Mouse (Mus musculus) liver, embryonic 13.5 days (tissue): ENCODE measurements around the gene Myl3. TPM values are rescaled to one million over a fixed set of nuclear protein-coding genes. Genes with fewer than 3 reads are reported as not detected.

Source experiments
- ATAC-seq: fragments of 200-750 bp; cut with Nextera tagmentation; 2 replicates; pipeline ENCODE4 v1.8.0; 2017; ENCODE audit warnings: low read depth, mild to moderate bottlenecking, moderate number of reproducible peaks, moderate library complexity
- DNase-seq: peaks from one replicate; pipeline ENCODE4 v3.0.0; 2022
- H3K27ac ChIP-seq: fragments of 300-500 bp; sonication (generic); 2 replicates; pipeline ENCODE4 v1.5.1; 2015; ENCODE audit warnings: moderate library complexity, mild to moderate bottlenecking, inconsistent platforms
- H3K27me3 ChIP-seq: fragments of 300-500 bp; sonication (generic); 2 replicates; pipeline ENCODE4 v1.6.1; 2015; ENCODE audit warnings: mild to moderate bottlenecking, inconsistent platforms
- H3K36me3 ChIP-seq: fragments of 300-500 bp; sonication (generic); 2 replicates; pipeline ENCODE4 v1.6.1; 2015; ENCODE audit warnings: mild to moderate bottlenecking, inconsistent platforms
- H3K4me1 ChIP-seq: fragments of 300-500 bp; sonication (generic); replicated peaks from 2 replicates; pipeline ENCODE4 v1.6.1; 2015; ENCODE audit warnings: inconsistent platforms
- H3K4me2 ChIP-seq: fragments of 300-500 bp; sonication (generic); 2 replicates; pipeline ENCODE4 v1.6.1; 2015; ENCODE audit warnings: inconsistent platforms, mild to moderate bottlenecking, moderate library complexity
- H3K4me3 ChIP-seq: fragments of 300-500 bp; sonication (generic); replicated peaks from 2 replicates; pipeline ENCODE4 v1.5.1; 2015; ENCODE audit warnings: mild to moderate bottlenecking, inconsistent platforms
- H3K9ac ChIP-seq: fragments of 300-500 bp; sonication (generic); 2 replicates; pipeline ENCODE4 v1.6.1; 2015; ENCODE audit warnings: mild to moderate bottlenecking, inconsistent platforms
- H3K9me3 ChIP-seq: fragments of 300-500 bp; sonication (generic); replicated peaks from 2 replicates; pipeline ENCODE4 v1.6.1; 2016; ENCODE audit warnings: inconsistent platforms
- WGBS: fragments of 180-500 bp; shearing (Covaris S2); methylation state at CpG from one replicate; pipeline ENCODE4 v1.1.7; 2015; ENCODE audit not compliant: insufficient replicate concordance; 5-methylcytosine and 5-hydroxymethylcytosine counted together
- polyA plus RNA-seq: library from polyadenylated mRNA; unstranded; fragments of >200 nt; fragmentation: Nextera tagmentation; extraction: Ambion mirVana; gene quantifications from 2 replicates; pipeline ENCODE4 v1.2.1, GENCODE M21; 2015

The Myl3 gene
- polyA plus RNA-seq, 1 experiment from 2014 or later, result 0.56 TPM

GRCm38 (mm10) chr9:110711996-110712395 lies 29.7 kb upstream of the Myl3 start:
- WGBS, result 84% methylated on average over 6 of the region's 6 CpGs
- DNase-seq, result no peak
- no peak for ATAC-seq
- Histone ChIP-seq H3K4me3 (no peak overlapping the region), H3K9me3 (no peaks in the 10 kb centered on the region), H3K27me3 (no peaks in the 10 kb centered on the region), H3K4me2 (no peak overlapping the region), H3K36me3 (peaks cover 36% of the 10 kb centered on the region), H3K9ac (no peak overlapping the region), H3K4me1 (peaks cover 13% of the 10 kb centered on the region), H3K27ac (no peak overlapping the region)

GRCm38 (mm10) chr9:110712545-110712944 lies 29.1 kb upstream of the Myl3 start:
- H3K4me3 ChIP-seq, result no peak overlapping the region
- H3K9ac ChIP-seq, result no peak overlapping the region
- H3K27ac ChIP-seq, result no peak overlapping the region
- H3K4me2 ChIP-seq, result no peak overlapping the region
- DNase-seq (no peak), ATAC-seq (no peak)
- peaks cover 13% of the 10 kb centered on the region for H3K4me1 ChIP-seq
- H3K9me3 ChIP-seq, result no peaks in the 10 kb centered on the region
- WGBS, result 81% methylated on average over 4 of the region's 4 CpGs
- no peaks in the 10 kb centered on the region for H3K27me3 ChIP-seq
- H3K36me3 ChIP-seq, result peaks cover 36% of the 10 kb centered on the region

GRCm38 (mm10) chr9:110713389-110713788 lies 28.3 kb upstream of the Myl3 start:
- H3K27me3 ChIP-seq, result no peaks in the 10 kb centered on the region
- no peak for DNase-seq
- no peak overlapping the region for H3K27ac ChIP-seq
- 57% methylated on average over 1 of the region's 1 CpGs for whole genome bisulfite sequencing
- no peak overlapping the region for H3K4me3 ChIP-seq
- peaks cover 13% of the 10 kb centered on the region for H3K4me1 ChIP-seq
- H3K9ac ChIP-seq, result no peak overlapping the region
- H3K36me3 ChIP-seq, result peaks cover 34% of the 10 kb centered on the region
- no peak for ATAC-seq
- H3K9me3 ChIP-seq, result no peaks in the 10 kb centered on the region
- H3K4me2 ChIP-seq, result no peak overlapping the region

GRCm38 (mm10) chr9:110715426-110715825 lies 26.2 kb upstream of the Myl3 start:
- no peak overlapping the region for H3K27ac ChIP-seq
- ATAC-seq, result no peak
- no peaks in the 10 kb centered on the region for H3K27me3 ChIP-seq
- H3K36me3 ChIP-seq, result peaks cover 32% of the 10 kb centered on the region
- H3K4me1 ChIP-seq, result no peaks in the 10 kb centered on the region
- H3K4me3 ChIP-seq, result no peak overlapping the region
- no peak overlapping the region for H3K4me2 ChIP-seq
- DNase-seq, result no peak
- WGBS, result 51% methylated on average over 1 of the region's 1 CpGs
- no peak overlapping the region for H3K9ac ChIP-seq
- no peaks in the 10 kb centered on the region for H3K9me3 ChIP-seq

GRCm38 (mm10) chr9:110716775-110717174 lies 24.9 kb upstream of the Myl3 start:
- Histone ChIP-seq H3K4me2 (no peak overlapping the region), H3K27ac (no peak overlapping the region), H3K4me1 (no peaks in the 10 kb centered on the region), H3K9me3 (no peaks in the 10 kb centered on the region), H3K36me3 (peaks cover 19% of the 10 kb centered on the region), H3K4me3 (no peak overlapping the region), H3K9ac (no peak overlapping the region), H3K27me3 (no peaks in the 10 kb centered on the region)
- WGBS, result 24% methylated on average over 4 of the region's 4 CpGs
- ATAC-seq, result 0 out of 2 replicates have a peak, but pooled peaks have one; percentile 18
- no peak for DNase-seq

- 77% methylated on average over 6 of the region's 6 CpGs for WGBS
- no peaks in the 10 kb centered on the region for H3K27me3 ChIP-seq
- H3K27ac ChIP-seq, result no peak overlapping the region
- no peak overlapping the region for H3K9ac ChIP-seq
- no peak overlapping the region for H3K4me2 ChIP-seq
- DNase-seq, result no peak
- H3K36me3 ChIP-seq, result peaks cover 7% of the 10 kb centered on the region
- H3K4me3 ChIP-seq, result no peak overlapping the region
- no peaks in the 10 kb centered on the region for H3K4me1 ChIP-seq
- no peak for ATAC-seq
- no peaks in the 10 kb centered on the region for H3K9me3 ChIP-seq
Observed at GRCm38 (mm10) chr9:110718071-110718470, 23.6 kb upstream of the Myl3 start.

GRCm38 (mm10) chr9:110718810-110719209 lies 22.9 kb upstream of the Myl3 start:
- no peaks in the 10 kb centered on the region for H3K9me3 ChIP-seq
- no peaks in the 10 kb centered on the region for H3K4me1 ChIP-seq
- 74% methylated on average over 3 of the region's 3 CpGs for WGBS
- H3K4me3 ChIP-seq, result no peak overlapping the region
- DNase-seq (no peak), ATAC-seq (no peak)
- no peak overlapping the region for H3K4me2 ChIP-seq
- H3K27me3 ChIP-seq, result no peaks in the 10 kb centered on the region
- H3K27ac ChIP-seq, result no peak overlapping the region
- 0 out of 2 replicates have a peak, but pooled peaks cover 7% of the 10 kb centered on the region for H3K36me3 ChIP-seq
- H3K9ac ChIP-seq, result no peak overlapping the region

GRCm38 (mm10) chr9:110719977-110720376 lies 21.7 kb upstream of the Myl3 start:
- H3K27ac ChIP-seq, result no peak overlapping the region
- DNase-seq, result no peak

GRCm38 (mm10) chr9:110722060-110722459 lies 19.6 kb upstream of the Myl3 start:
- DNase-seq (no peak), ATAC-seq (no peak)
- H3K4me2 ChIP-seq, result no peak overlapping the region
- H3K4me1 ChIP-seq, result peaks cover 5% of the 10 kb centered on the region; the same call in 1 of the 2 replicates
- H3K4me3 ChIP-seq, result no peak overlapping the region
- no peak overlapping the region for H3K27ac ChIP-seq
- peaks cover 19% of the 10 kb centered on the region for H3K27me3 ChIP-seq
- 0 out of 2 replicates have a peak, but pooled peaks cover 6% of the 10 kb centered on the region for H3K36me3 ChIP-seq
- no peak overlapping the region for H3K9ac ChIP-seq
- H3K9me3 ChIP-seq, result no peaks in the 10 kb centered on the region
- 70% methylated on average over 10 of the region's 10 CpGs for WGBS

More at GRCm38 (mm10) chr9:110719977-110720376, 21.7 kb upstream of the Myl3 start:
- 0 out of 2 replicates have a peak, but pooled peaks cover 11% of the 10 kb centered on the region for H3K36me3 ChIP-seq
- ATAC-seq, result no peak
- 59% methylated on average over 5 of the region's 5 CpGs for WGBS
- H3K4me3 ChIP-seq, result no peak overlapping the region
- no peak overlapping the region for H3K4me2 ChIP-seq
- H3K9me3 ChIP-seq, result no peaks in the 10 kb centered on the region
- no peaks in the 10 kb centered on the region for H3K4me1 ChIP-seq
- no peak overlapping the region for H3K9ac ChIP-seq
- H3K27me3 ChIP-seq, result no peaks in the 10 kb centered on the region; the same call in 1 of the 2 replicates

- Histone ChIP-seq H3K4me1 (peaks cover 7% of the 10 kb centered on the region; the same call in 1 of the 2 replicates), H3K27me3 (peaks cover 47% of the 10 kb centered on the region), H3K4me3 (no peak overlapping the region), H3K36me3 (0 out of 2 replicates have a peak, but pooled peaks cover 6% of the 10 kb centered on the region), H3K9ac (no peak overlapping the region), H3K9me3 (no peaks in the 10 kb centered on the region), H3K4me2 (no peak overlapping the region), H3K27ac (no peak overlapping the region)
- ATAC-seq (no peak), DNase-seq (no peak)
- WGBS, result 32% methylated on average over 9 of the region's 9 CpGs
Observed at GRCm38 (mm10) chr9:110725721-110726135, 15.9 kb upstream of the Myl3 start.

GRCm38 (mm10) chr9:110726867-110727266 lies 14.8 kb upstream of the Myl3 start:
- 26% methylated on average over 33 of the region's 33 CpGs for WGBS
- H3K4me3 ChIP-seq, result no peak overlapping the region

GRCm38 (mm10) chr9:110729841-110730240 lies 11.8 kb upstream of the Myl3 start:
- H3K36me3 ChIP-seq, result no peaks in the 10 kb centered on the region
- H3K4me3 ChIP-seq, result no peak overlapping the region
- H3K9me3 ChIP-seq, result no peaks in the 10 kb centered on the region
- no peak overlapping the region for H3K27ac ChIP-seq
- DNase-seq (peak; percentile 34), ATAC-seq (no peak)
- H3K4me1 ChIP-seq, result peaks cover 31% of the 10 kb centered on the region
- no peak overlapping the region for H3K9ac ChIP-seq
- WGBS, result 13% methylated on average over 8 of the region's 8 CpGs
- H3K27me3 ChIP-seq, result peaks cover 81% of the 10 kb centered on the region
- no peak overlapping the region for H3K4me2 ChIP-seq

More at GRCm38 (mm10) chr9:110726867-110727266, 14.8 kb upstream of the Myl3 start:
- H3K9ac ChIP-seq, result no peak overlapping the region
- peaks cover 8% of the 10 kb centered on the region; the same call in 1 of the 2 replicates for H3K4me1 ChIP-seq
- H3K27me3 ChIP-seq, result peaks cover 58% of the 10 kb centered on the region
- DNase-seq (no peak), ATAC-seq (no peak)
- H3K27ac ChIP-seq, result no peak overlapping the region
- H3K9me3 ChIP-seq, result no peaks in the 10 kb centered on the region
- H3K4me2 ChIP-seq, result no peak overlapping the region
- 0 out of 2 replicates have a peak, but pooled peaks cover 6% of the 10 kb centered on the region for H3K36me3 ChIP-seq
